Mouse (Mus musculus) myocyte (in vitro differentiated cells): Measurements from ENCODE around the gene Gch1.

Source experiments
- CEBPB ChIP-seq: IDR thresholded peaks from 2 replicates; pipeline ENCODE4 v1.6.1; 2011; ENCODE audit warnings: mild to moderate bottlenecking, moderate library complexity; ENCODE audit not compliant: poor library complexity, insufficient read depth, severe bottlenecking
- E2F4 ChIP-seq: IDR thresholded peaks from one replicate; pipeline ENCODE4 v1.6.1; 2011; ENCODE audit warnings: mild to moderate bottlenecking, control low read depth, moderate library complexity; ENCODE audit not compliant: insufficient read depth
- MAX ChIP-seq: IDR thresholded peaks from one replicate; pipeline ENCODE4 v1.6.1; 2011; ENCODE audit warnings: low read depth, mild to moderate bottlenecking, control low read depth
- MYOD1 ChIP-seq, 3 experiments: IDR thresholded peaks; one replicate each; pipeline ENCODE4 v1.6.1; 2011; ENCODE audit warnings: control low read depth in 2 of 3, low read depth in 2 of 3, mild to moderate bottlenecking in 2 of 3, moderate library complexity in 1 of 3; ENCODE audit not compliant: insufficient read length in 2 of 3, control insufficient read depth in 1 of 3
- MYOG ChIP-seq, 3 experiments: IDR thresholded peaks; one replicate each; pipeline ENCODE4 v1.6.1; 2011; ENCODE audit warnings: control low read depth in 2 of 3, low read depth in 2 of 3, mild to moderate bottlenecking in 2 of 3; ENCODE audit not compliant: insufficient read length in 2 of 3, control insufficient read depth in 1 of 3, insufficient read depth in 1 of 3
- POLR2A ChIP-seq: IDR thresholded peaks from one replicate; pipeline ENCODE4 v1.6.1; 2011; ENCODE audit warnings: low read depth, mild to moderate bottlenecking, control low read depth, moderate library complexity; ENCODE audit not compliant: insufficient read length
- REST ChIP-seq: IDR thresholded peaks from one replicate; pipeline ENCODE4 v1.6.1; 2011; ENCODE audit warnings: mild to moderate bottlenecking, control low read depth, moderate library complexity; ENCODE audit not compliant: insufficient read depth, insufficient read length
- SRF ChIP-seq: IDR thresholded peaks from one replicate; pipeline ENCODE4 v1.6.1; 2011; ENCODE audit warnings: low read depth; ENCODE audit not compliant: control insufficient read depth, insufficient read length
- TCF12 ChIP-seq: IDR thresholded peaks from one replicate; pipeline ENCODE4 v1.6.1; 2011; ENCODE audit warnings: mild to moderate bottlenecking, control low read depth; ENCODE audit not compliant: poor library complexity, insufficient read depth, severe bottlenecking
- TCF3 ChIP-seq: IDR thresholded peaks from one replicate; pipeline ENCODE4 v1.6.1; 2011; ENCODE audit warnings: low read depth, control low read depth; ENCODE audit not compliant: insufficient read length
- USF1 ChIP-seq: IDR thresholded peaks from one replicate; pipeline ENCODE4 v1.6.1; 2011; ENCODE audit warnings: low read depth, mild to moderate bottlenecking, control low read depth, moderate library complexity

DNA sequence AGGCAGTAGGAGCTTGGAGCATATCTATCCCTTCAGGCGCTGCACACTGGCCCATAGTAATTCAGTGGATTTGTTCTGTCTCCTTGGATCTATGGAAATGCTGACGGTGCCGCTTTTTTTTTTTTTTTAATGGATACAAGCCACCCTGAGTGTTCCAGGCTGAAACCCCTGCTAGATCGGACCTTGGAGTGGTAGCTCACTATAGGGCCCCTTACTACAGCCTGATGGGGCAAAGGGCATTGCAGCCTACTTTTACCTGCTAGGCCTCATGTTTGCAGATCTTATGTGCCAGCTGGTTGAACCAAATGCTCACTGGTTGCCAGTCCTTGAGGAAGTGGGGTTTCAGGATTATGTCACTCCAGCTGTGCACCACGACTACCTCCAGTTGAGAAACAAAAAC, 25.2 kb upstream of the Gch1 start:
- TF ChIP-seq TCF12: no peak
- TF ChIP-seq REST: no peak
- no peak for TF ChIP-seq SRF
- no peak for TF ChIP-seq USF1
- no peak for TF ChIP-seq POLR2A
- TF ChIP-seq MAX: no peak
- TF ChIP-seq MYOG (IDR thresholded peaks at IDR 0.05; ENCODE audit: control insufficient read depth in 1 of 3, insufficient read depth in 1 of 3, insufficient read length in 2 of 3, low read depth in 2 of 3): no peak
- no peak for TF ChIP-seq CEBPB
- no peak for TF ChIP-seq MYOD1 (IDR thresholded peaks at IDR 0.05; ENCODE audit: control insufficient read depth in 1 of 3, insufficient read length in 2 of 3, low read depth in 2 of 3)
- TF ChIP-seq E2F4: no peak
- TF ChIP-seq TCF3: no peak
